Mouse (Mus musculus): ENCODE results near the gene Trp53i11. TPM values are rescaled to one million over a fixed set of nuclear protein-coding genes. Genes with fewer than 3 reads are reported as not detected.

Trp53i11 gene
- total and polyA plus RNA-seq, 3 experiments, result not detected

- Histone ChIP-seq H3K36me3 (ENCODE audit: control insufficient read depth in 1 of 2, insufficient read depth in 2 of 2, low read length in 2 of 2) (no peaks in the 10 kb centered on the region), H3K27ac (ENCODE audit: control insufficient read depth, low read depth, low read length) (no peak overlapping the region), H3K79me2 (ENCODE audit: control insufficient read depth, insufficient read depth, low read length, poor library complexity) (no peaks in the 10 kb centered on the region), H3K27me3 (ENCODE audit: control insufficient read depth in 1 of 2, insufficient read depth in 2 of 2, low read length in 2 of 2) (peaks cover 2 to 11% of the 10 kb centered on the region in 2 experiments; a peak in 3 of 4 replicates), H3K9me3 (replicated peaks; ENCODE audit: insufficient read depth, low read length) (no peaks in the 10 kb centered on the region), H3K4me1 (ENCODE audit: control insufficient read depth in 1 of 2, insufficient read depth in 2 of 2, low read length in 2 of 2) (no peaks in the 10 kb centered on the region), H3K9ac (ENCODE audit: control insufficient read depth, low read depth, low read length, poor library complexity, severe bottlenecking) (no peak overlapping the region), H3K4me3 (ENCODE audit: control insufficient read depth in 1 of 2, insufficient read depth in 1 of 2, low read depth in 2 of 2, low read length in 2 of 2) (no peak overlapping the region)
- TF ChIP-seq SMC3 (IDR thresholded peaks at IDR 0.05; ENCODE audit: low read depth, low read length) (no peak), MYC (IDR thresholded peaks at IDR 0.05; ENCODE audit: low read depth, low read length) (no peak), ZKSCAN1 (IDR thresholded peaks at IDR 0.05; ENCODE audit: low read depth, low read length) (no peak), MAZ (IDR thresholded peaks at IDR 0.05; ENCODE audit: low read depth, low read length) (no peak), UBTF (IDR thresholded peaks at IDR 0.05; ENCODE audit: borderline replicate concordance, insufficient read depth, low read depth, low read length) (no peak), USF1 (IDR thresholded peaks at IDR 0.05; ENCODE audit: low read depth, low read length) (no peak), KAT2A (conservative IDR thresholded peaks at IDR 0.05; ENCODE audit: low read depth, low read length) (no peak)
- DNase-seq (ENCODE audit: low read depth, low spot score), result no peak
These were observed 12.1 kb upstream of the Trp53i11 start for GRCm38 (mm10) chr2:93175278-93175677.

- Histone ChIP-seq H3K9me3 (replicated peaks; ENCODE audit: insufficient read depth, low read length) (no peaks in the 10 kb centered on the region), H3K27me3 (ENCODE audit: control insufficient read depth in 1 of 2, insufficient read depth in 2 of 2, low read length in 2 of 2) (peaks cover 2 to 11% of the 10 kb centered on the region in 2 experiments; a peak in 3 of 4 replicates), H3K79me2 (ENCODE audit: control insufficient read depth, insufficient read depth, low read length, poor library complexity) (no peaks in the 10 kb centered on the region), H3K9ac (ENCODE audit: control insufficient read depth, low read depth, low read length, poor library complexity, severe bottlenecking) (no peak overlapping the region), H3K36me3 (ENCODE audit: control insufficient read depth in 1 of 2, insufficient read depth in 2 of 2, low read length in 2 of 2) (no peaks in the 10 kb centered on the region), H3K4me3 (ENCODE audit: control insufficient read depth in 1 of 2, insufficient read depth in 1 of 2, low read depth in 2 of 2, low read length in 2 of 2) (no peak overlapping the region), H3K4me1 (ENCODE audit: control insufficient read depth in 1 of 2, insufficient read depth in 2 of 2, low read length in 2 of 2) (0 out of 4 replicates have a peak, but pooled peaks cover 0 to 4% of the 10 kb centered on the region in 2 experiments), H3K27ac (ENCODE audit: control insufficient read depth, low read depth, low read length) (no peak overlapping the region)
- DNase-seq (ENCODE audit: low read depth, low spot score), result no peak
- TF ChIP-seq ZKSCAN1 (IDR thresholded peaks at IDR 0.05; ENCODE audit: low read depth, low read length) (no peak), NELFE (IDR thresholded peaks at IDR 0.05; ENCODE audit: low read depth, low read length) (no peak), POLR2AphosphoS2 (IDR thresholded peaks at IDR 0.05; ENCODE audit: low read length) (no peak), GABPA (IDR thresholded peaks at IDR 0.05; ENCODE audit: low read depth, low read length) (no peak), HCFC1 (IDR thresholded peaks at IDR 0.05; ENCODE audit: low read depth, low read length) (no peak), EP300 (IDR thresholded peaks at IDR 0.05; ENCODE audit: low read depth in 1 of 2, low read length in 2 of 2) (no peak), USF2 (IDR thresholded peaks at IDR 0.05; ENCODE audit: borderline replicate concordance in 1 of 2, insufficient read depth in 1 of 2, low read depth in 1 of 2, low read length in 2 of 2) (no peak), ETS1 (IDR thresholded peaks at IDR 0.05; ENCODE audit: low read depth, low read length) (no peak), MEF2A (IDR thresholded peaks at IDR 0.05; ENCODE audit: extremely low read depth, insufficient replicate concordance, low read depth, low read length, poor library complexity, severe bottlenecking) (no peak), POLR2A (IDR thresholded peaks at IDR 0.05; ENCODE audit: control insufficient read depth in 1 of 2, insufficient read depth in 1 of 2, low read depth in 1 of 2, low read length in 2 of 2, poor library complexity in 1 of 2) (no peak), MYB (IDR thresholded peaks at IDR 0.05; ENCODE audit: low read depth, low read length) (no peak), POLR2AphosphoS5 (IDR thresholded peaks at IDR 0.05; ENCODE audit: borderline replicate concordance, low read depth, low read length) (no peak), MAX (IDR thresholded peaks at IDR 0.05; ENCODE audit: low read length) (no peak), MYC (IDR thresholded peaks at IDR 0.05; ENCODE audit: low read depth, low read length) (no peak), KAT2A (conservative IDR thresholded peaks at IDR 0.05; ENCODE audit: low read depth, low read length) (no peak), UBTF (IDR thresholded peaks at IDR 0.05; ENCODE audit: borderline replicate concordance, insufficient read depth, low read depth, low read length) (no peak), MAFK (IDR thresholded peaks at IDR 0.05; ENCODE audit: borderline replicate concordance, low read depth, low read length) (no peak), BHLHE40 (IDR thresholded peaks at IDR 0.05; ENCODE audit: borderline replicate concordance, low read depth, low read length) (no peak)
These were observed 11.6 kb upstream of the Trp53i11 start for GRCm38 (mm10) chr2:93175721-93176120.
